Mouse (Mus musculus): ENCODE results near the gene Rcn2. TPM values are rescaled to one million over a fixed set of nuclear protein-coding genes. Genes with fewer than 3 reads are reported as not detected.

Gene Rcn2
- polyA plus RNA-seq, 1 experiment from 2014 or later: 36.6 TPM

DNA sequence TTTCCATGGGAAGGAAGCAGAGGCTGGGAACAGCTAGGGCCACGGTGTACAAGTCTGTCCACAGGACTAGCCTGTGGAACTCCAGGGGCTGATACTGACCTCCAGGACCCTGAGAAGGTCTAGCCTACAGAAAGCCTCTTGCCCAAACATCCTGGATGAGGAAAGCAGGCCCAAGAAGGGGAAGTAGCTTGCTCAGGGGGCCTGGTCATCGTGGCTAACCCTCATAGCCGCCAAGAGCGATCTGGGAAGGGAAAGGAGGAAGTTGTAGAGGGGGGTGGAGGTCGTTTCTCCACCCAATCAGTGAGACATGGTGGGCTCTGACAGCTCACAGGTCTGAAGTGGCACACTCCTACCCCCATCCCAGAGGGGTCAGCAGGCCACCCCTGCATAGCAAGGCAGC lies 66.5 kb downstream of the Rcn2 start:
- Histone ChIP-seq H3K36me3 (ENCODE audit: inconsistent target) (no peaks in the 10 kb centered on the region), H3K79me2 (ENCODE audit: inconsistent target) (peaks cover 98% of the 10 kb centered on the region), H3K27ac (peak overlapping the region; percentile 96), H3K4me3 (ENCODE audit: inconsistent target) (no peak overlapping the region)
- WGBS (ENCODE audit: missing documents): 8% methylated on average over 5 of the region's 5 CpGs

Other genes with a start within 250 kb of the Rcn2 start
- gene Scaper, start 103.7 kb upstream of the Rcn2 start, polyA plus RNA-seq (2018): 5.9 to 9.3 TPM (median 6.0 TPM) in 3 replicates
- not detected in 3 replicates for gene 4930563M21Rik, start 31.3 kb upstream of the Rcn2 start, polyA plus RNA-seq (2018)
- 59.7 to 86.7 TPM (median 78.8 TPM) in 3 replicates for gene Pstpip1, start 48.1 kb downstream of the Rcn2 start, polyA plus RNA-seq (2018)
- 71.8 to 155 TPM (median 82.8 TPM) in 3 replicates for gene Tspan3, start 123.6 kb downstream of the Rcn2 start, polyA plus RNA-seq (2018)